Mouse (Mus musculus) gastrocnemius, postnatal 4 days (tissue): Measurements from ENCODE around the gene Irak1bp1. TPM values are rescaled to one million over a fixed set of nuclear protein-coding genes. Genes with fewer than 3 reads are reported as not detected.

Source experiments
- DNase-seq, 2 experiments: peaks; one replicate each; pipeline ENCODE4 v3.0.0; 2021 to 2022; ENCODE audit warnings: low spot score in 2 of 2, mixed read lengths in 2 of 2
- total RNA-seq, 2 experiments: library from RNA; stranded (reverse); gene quantifications; 2 replicates each; pipeline ENCODE4 v1.2.3; 2021

Gene Irak1bp1
- total RNA-seq, 2 experiments from 2014 or later = 3.0 to 3.9 TPM

DNA sequence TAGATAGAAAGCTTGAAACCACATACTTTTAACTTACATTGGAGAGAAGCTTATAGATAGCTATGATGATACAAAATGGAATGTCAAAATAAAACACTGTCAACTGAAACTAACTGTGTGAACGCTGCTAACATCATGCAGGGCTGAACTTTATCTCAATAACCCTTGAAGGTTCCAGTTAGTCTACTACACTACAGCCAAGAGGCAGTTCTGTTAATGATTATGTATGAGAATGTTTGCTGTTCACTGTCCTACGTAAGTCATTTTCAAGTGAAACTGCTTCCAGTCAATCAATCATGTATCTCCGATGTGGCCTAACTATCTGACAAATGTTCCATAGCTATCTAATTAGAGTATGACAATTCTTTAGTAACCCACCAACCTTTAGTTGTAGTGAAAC is 38.4 kb downstream of the Irak1bp1 start:
- DNase-seq = no peak

GRCm38 (mm10) chr9:82877078-82877477 is 47.7 kb downstream of the Irak1bp1 start:
- no peak for DNase-seq

DNA sequence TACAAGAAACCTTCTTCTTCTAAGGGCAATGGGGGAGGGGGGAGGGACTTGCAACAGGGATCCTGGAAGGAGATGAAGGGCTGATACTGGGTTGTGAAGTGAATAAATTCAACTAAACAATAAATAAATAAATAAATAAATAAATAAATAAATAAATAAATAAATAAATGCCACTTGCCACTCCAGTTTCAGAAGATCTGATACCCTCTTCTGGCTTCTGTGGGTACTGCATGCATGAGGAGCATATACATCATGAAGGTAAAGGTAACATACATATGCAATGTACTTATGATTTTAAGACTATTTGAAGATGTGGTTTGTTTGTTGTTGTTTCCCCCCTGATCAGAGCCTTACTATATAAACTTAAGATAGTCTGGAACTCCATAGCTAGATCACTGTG is 54.8 kb downstream of the Irak1bp1 start:
- no peak for DNase-seq

DNA sequence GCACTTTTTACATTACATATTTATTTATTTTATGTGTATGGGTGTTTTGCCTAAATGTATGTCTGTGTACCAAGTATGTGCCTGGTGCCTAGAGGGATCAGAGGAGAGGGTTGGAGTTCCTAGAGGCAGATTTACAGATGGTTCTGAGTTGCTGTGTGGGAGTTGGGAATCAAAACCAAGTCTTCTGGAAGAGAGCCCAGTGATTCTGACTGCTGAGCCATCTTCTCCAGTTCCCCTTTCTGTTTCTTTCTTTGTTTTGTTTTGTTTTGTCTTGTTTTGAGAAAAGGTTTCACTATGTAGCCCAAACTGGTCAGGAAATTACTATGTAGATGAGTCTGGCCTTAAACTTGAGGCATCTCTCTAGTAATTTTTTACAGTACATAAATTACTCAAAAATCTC is 59.3 kb downstream of the Irak1bp1 start:
- DNase-seq = no peak

Other genes with a start within 250 kb of the Irak1bp1 start
- gene Phip, start 146.0 kb downstream of the Irak1bp1 start, total RNA-seq = 10 to 100 TPM; 67.4 to 75.6 TPM